Mouse (Mus musculus) splenic B cell, adult 2 months (primary cell): ENCODE results near the gene Dtx2.

Experiments used
- DNase-seq: peaks from one replicate; pipeline ENCODE4 v3.0.0-alpha.2; 2011; ENCODE audit warnings: low read depth, low spot score
- H3K27me3 ChIP-seq: 2 replicates; pipeline ENCODE4 v1.6.1; 2012; ENCODE audit warnings: mild to moderate bottlenecking, low read length, moderate library complexity, mixed read lengths; ENCODE audit not compliant: control insufficient read depth, poor library complexity, insufficient read depth, severe bottlenecking
- H3K36me3 ChIP-seq: 2 replicates; pipeline ENCODE4 v1.6.1; 2012; ENCODE audit warnings: mild to moderate bottlenecking, low read length, moderate library complexity, mixed read lengths; ENCODE audit not compliant: control insufficient read depth, poor library complexity, insufficient read depth, severe bottlenecking

The Dtx2 gene

GRCm38 (mm10) chr5:135994725-135995687 is at the start of gene Dtx2:
Gene Dtx2, plus strand, starts transcription at chr5:135994800.
- Histone ChIP-seq H3K27me3 (no peaks in the 10 kb centered on the region), H3K36me3 (peaks cover 7% of the 10 kb centered on the region)
- DNase-seq: peak; percentile 94

GRCm38 (mm10) chr5:135945916-135946408 is 48.6 kb upstream of the Dtx2 start:
- DNase-seq: no peak
- Histone ChIP-seq H3K36me3 (no peaks in the 10 kb centered on the region), H3K27me3 (no peaks in the 10 kb centered on the region)

- no peaks in the 10 kb centered on the region for H3K36me3 ChIP-seq
- no peaks in the 10 kb centered on the region for H3K27me3 ChIP-seq
- DNase-seq: no peak
Observed at GRCm38 (mm10) chr5:135946621-135947020, 48.0 kb upstream of the Dtx2 start.

GRCm38 (mm10) chr5:135950710-135951412 is 43.7 kb upstream of the Dtx2 start:
- DNase-seq: no peak
- Histone ChIP-seq H3K36me3 (no peaks in the 10 kb centered on the region), H3K27me3 (no peaks in the 10 kb centered on the region)

- Histone ChIP-seq H3K27me3 (no peaks in the 10 kb centered on the region), H3K36me3 (no peaks in the 10 kb centered on the region)
- DNase-seq: no peak
Observed at GRCm38 (mm10) chr5:135951660-135952059, 42.9 kb upstream of the Dtx2 start.

GRCm38 (mm10) chr5:135952830-135953229 is 41.8 kb upstream of the Dtx2 start:
- H3K27me3 ChIP-seq: no peaks in the 10 kb centered on the region
- no peak for DNase-seq
- H3K36me3 ChIP-seq: no peaks in the 10 kb centered on the region

- Histone ChIP-seq H3K36me3 (no peaks in the 10 kb centered on the region), H3K27me3 (no peaks in the 10 kb centered on the region)
- peak; percentile 57 for DNase-seq
Observed at GRCm38 (mm10) chr5:135956300-135957206, 38.0 kb upstream of the Dtx2 start.

- H3K27me3 ChIP-seq: no peaks in the 10 kb centered on the region
- DNase-seq: peak; percentile 98
- no peaks in the 10 kb centered on the region for H3K36me3 ChIP-seq
Observed at GRCm38 (mm10) chr5:135957207-135957974, 37.2 kb upstream of the Dtx2 start.

- DNase-seq: no peak
- no peaks in the 10 kb centered on the region for H3K36me3 ChIP-seq
- H3K27me3 ChIP-seq: no peaks in the 10 kb centered on the region
Observed at GRCm38 (mm10) chr5:135958367-135958766, 36.2 kb upstream of the Dtx2 start.

- Histone ChIP-seq H3K27me3 (no peaks in the 10 kb centered on the region), H3K36me3 (no peaks in the 10 kb centered on the region)
- no peak for DNase-seq
Observed at GRCm38 (mm10) chr5:135959911-135960310, 34.7 kb upstream of the Dtx2 start.

GRCm38 (mm10) chr5:135960909-135961635 is 33.5 kb upstream of the Dtx2 start:
- no peaks in the 10 kb centered on the region for H3K36me3 ChIP-seq
- DNase-seq: no peak

GRCm38 (mm10) chr5:135962125-135962491 is 32.5 kb upstream of the Dtx2 start:
- DNase-seq: no peak
- H3K36me3 ChIP-seq: no peaks in the 10 kb centered on the region
- H3K27me3 ChIP-seq: no peaks in the 10 kb centered on the region

More at GRCm38 (mm10) chr5:135960909-135961635, 33.5 kb upstream of the Dtx2 start:
- H3K27me3 ChIP-seq: no peaks in the 10 kb centered on the region

GRCm38 (mm10) chr5:135962492-135963279 is 31.9 kb upstream of the Dtx2 start:
- H3K27me3 ChIP-seq: no peaks in the 10 kb centered on the region
- peak; percentile 100 for DNase-seq
- H3K36me3 ChIP-seq: no peaks in the 10 kb centered on the region
